Mouse (Mus musculus) bone marrow macrophage, adult 2 months (primary cell): ENCODE results near the gene Fes.

ENCODE experiments used
- CTCF ChIP-seq: IDR thresholded peaks from 2 replicates; pipeline ENCODE4 v1.5.1; 2012; ENCODE audit warnings: low read depth, mild to moderate bottlenecking, low read length, moderate library complexity
- POLR2A ChIP-seq: IDR thresholded peaks from 2 replicates; pipeline ENCODE4 v1.6.1; 2012; ENCODE audit warnings: mild to moderate bottlenecking, low read depth, low read length, borderline replicate concordance

GRCm38 (mm10) chr7:80429661-80430060 lies 41.9 kb upstream of the Fes start:
- TF ChIP-seq CTCF = no peak
- TF ChIP-seq POLR2A = no peak
